Mouse (Mus musculus) thymus, postnatal 10 days (tissue): Measurements from ENCODE around the gene Hist1h2bh.
"Not testable (repeated sequence)": the region's sequence is repeated elsewhere in the genome, so short reads cannot be mapped to it uniquely, and the experiment has no call there.

Experiments
- DNase-seq, 2 experiments: peaks; one replicate each; pipeline ENCODE4 v3.0.0; 2021; ENCODE audit warnings: low spot score in 2 of 2

The Hist1h2bh gene

GRCm38 (mm10) chr13:23573898-23574524, 30.8 kb upstream of the Hist1h2bh start, which contains the start of the genes Hist1h2bf and Hist1h2ad:
Gene Hist1h2bf, minus strand, starts transcription at chr13:23574196.
Gene Hist1h2ad, plus strand, starts transcription at chr13:23574381.
- peak; percentile 88 to 93 for DNase-seq

- not testable (repeated sequence) for DNase-seq
Observed at GRCm38 (mm10) chr13:23573034-23573897, 30.1 kb upstream of the Hist1h2bh start.

DNA sequence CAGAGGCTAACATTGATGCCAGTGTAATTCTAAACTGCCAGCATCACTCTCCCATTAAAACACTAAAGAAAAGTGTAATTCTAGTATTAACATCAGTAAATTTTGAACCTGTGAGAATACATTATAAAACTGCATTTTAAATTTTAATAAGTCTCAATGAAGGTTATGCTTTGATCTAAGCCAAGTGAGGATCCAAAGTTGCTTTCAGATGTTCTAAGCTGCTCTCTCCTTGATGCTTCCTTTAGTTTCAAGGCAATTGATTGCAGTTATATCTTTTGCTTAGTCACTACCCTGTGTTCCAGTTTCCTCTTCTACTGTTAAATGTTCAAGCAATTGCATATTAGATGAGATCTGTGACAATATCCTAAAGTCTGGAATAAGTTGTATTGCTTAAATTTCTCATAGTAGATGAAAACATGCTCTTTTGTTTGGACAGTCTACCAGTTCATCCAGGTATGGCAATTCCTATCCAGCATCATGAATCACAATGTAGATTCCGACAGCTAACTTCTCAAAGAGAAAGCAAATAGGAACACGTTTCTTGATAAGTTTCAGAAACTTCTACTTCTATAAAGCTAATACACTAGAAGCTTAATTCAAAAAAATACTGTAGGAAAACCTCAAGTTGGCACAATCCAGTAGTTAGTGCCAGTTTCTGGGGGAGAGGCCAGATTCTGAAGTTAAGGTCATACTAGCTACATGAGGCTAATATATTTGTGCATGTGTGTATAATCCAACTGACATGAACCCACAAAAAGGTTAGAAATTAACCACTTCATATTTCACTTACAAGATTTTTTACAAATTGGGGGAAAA, 29.2 kb upstream of the Hist1h2bh start:
- DNase-seq: no peak

DNA sequence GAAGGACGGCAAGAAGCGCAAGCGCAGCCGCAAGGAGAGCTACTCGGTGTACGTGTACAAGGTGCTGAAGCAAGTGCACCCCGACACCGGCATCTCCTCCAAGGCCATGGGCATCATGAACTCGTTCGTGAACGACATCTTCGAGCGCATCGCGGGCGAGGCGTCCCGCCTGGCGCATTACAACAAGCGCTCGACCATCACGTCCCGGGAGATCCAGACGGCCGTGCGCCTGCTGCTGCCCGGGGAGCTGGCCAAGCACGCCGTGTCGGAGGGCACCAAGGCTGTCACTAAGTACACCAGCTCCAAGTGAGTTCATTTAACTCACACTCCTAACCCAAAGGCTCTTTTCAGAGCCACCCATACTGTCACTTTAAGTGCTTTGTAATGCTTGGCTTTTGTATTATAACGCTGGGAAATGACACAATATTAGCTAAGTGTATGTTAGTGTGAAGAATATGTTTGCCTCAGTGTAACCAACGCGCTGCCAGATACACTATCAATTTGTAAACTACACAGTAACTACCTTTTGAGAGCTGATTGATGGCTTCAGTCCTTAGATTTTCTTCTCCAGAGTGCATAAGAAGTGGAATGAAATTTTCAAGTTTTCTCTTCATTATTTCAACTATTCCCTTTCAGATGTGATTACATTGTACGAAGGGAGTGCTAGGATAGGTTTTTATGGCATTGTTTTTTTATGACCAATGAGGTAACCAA, 28.5 kb upstream of the Hist1h2bh start:
- DNase-seq: not testable (repeated sequence)

DNA sequence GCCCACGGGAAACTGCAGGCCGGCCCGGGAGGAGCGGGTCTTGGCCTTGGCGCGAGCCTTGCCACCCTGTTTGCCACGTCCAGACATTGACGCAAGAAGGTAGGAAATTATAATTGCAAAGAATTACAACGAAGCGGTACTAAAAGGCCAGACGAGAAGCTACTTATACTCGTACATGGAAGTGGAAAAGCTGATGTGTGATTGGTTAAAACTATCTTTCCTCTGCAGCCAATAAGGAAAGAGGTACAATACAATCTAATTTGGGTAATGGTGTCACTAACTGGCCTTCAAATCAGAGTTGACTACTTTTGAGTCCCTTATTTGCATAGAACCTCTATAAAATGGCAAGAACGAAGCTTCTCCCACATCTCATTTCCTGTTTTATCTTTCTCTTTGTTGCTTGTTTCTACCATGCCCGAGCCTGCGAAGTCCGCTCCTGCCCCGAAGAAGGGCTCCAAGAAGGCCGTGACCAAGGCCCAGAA, 27.9 kb upstream of the Hist1h2bh start, which contains the start of the genes Hist1h2ae and Hist1h2bg:
Gene Hist1h2ae, minus strand, starts transcription at position 199 of the 482 bp plus-strand sequence.
Gene Hist1h2bg, plus strand, starts transcription at position 375 of the 482 bp plus-strand sequence.
- peak; percentile 76 to 78 for DNase-seq

DNA sequence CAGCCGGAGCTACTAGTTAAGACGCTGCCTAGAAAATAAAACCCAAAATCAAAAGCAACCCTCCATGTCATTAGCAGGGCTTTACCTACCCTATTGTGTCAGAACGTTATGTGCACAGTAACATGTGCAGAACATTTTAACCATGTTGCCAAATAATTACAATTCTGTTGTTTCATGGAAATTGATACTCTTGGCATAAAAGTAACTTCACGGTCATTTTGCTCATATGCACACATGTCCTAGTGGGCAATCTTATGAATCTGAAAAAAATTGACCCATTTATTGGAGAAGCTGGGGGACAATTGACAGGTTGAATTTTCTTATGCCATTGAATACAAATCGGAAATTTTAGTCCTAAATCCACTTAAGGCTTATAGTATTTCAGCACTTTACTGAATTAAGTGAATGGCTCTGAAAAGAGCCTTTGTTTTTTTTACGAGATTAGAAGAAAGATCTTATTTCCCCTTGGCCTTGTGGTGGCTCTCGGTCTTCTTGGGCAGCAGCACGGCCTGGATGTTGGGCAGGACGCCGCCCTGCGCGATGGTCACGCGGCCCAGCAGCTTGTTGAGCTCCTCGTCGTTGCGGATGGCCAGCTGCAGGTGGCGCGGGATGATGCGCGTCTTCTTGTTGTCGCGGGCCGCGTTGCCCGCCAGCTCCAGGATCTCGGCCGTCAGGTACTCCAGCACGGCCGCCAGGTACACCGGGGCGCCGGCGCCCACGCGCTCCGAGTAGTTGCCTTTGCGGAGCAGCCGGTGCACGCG, 27.2 kb upstream of the Hist1h2bh start:
- not testable (repeated sequence) for DNase-seq

DNA sequence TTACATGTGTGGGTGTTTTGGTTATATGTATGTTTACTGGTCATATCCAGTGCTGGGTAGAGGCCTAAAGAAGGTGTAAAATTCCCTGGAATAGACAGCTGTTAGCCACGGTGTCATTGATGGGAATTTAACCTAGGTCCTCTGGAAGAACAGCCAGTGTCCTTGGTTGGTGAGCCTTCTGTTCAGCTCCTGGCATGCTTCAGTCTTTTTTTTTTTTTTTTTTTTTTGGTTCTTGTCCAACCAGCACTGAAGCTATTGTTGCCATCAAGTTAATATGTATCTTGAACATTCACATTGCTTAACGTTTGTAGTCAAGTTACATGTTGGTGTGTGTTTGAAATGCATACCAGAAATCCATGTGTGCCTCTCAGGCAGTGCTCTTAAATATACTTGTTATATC, 21.3 kb upstream of the Hist1h2bh start:
- DNase-seq: no peak

DNA sequence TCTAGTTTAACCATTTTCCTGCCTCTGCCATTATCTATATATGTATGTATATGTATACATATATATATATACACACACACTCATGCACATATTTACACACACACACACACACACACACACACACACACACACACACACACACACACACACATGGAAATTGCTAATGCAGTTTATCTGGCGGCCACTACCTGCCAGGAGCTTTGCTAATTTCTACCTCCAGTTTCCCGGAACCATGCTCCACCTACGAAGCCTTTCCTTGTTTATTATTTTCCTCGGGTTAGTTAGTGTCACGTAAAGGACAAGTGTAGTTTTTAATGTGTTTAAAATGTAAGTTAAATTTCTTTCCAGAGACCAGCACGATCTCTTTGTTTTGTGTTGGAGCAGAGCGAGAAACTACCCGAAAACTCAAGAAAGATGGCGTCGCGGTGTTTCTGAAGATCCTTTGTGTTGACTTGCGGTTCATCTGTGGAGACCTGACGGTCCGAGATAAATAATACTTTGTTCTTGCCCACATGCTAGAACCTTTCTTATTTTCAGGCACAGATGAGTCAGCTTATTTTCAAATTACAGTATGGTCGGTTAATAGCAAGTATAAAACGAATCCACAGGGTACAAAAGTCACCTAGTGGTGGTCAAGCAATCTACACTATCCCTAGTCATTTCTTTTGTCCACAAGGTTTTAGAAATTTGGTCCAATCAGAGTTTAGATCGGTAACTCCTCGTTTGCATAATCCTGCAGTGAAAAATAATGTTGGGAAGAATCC, 19.7 kb upstream of the Hist1h2bh start:
- peak in 1 of 2 experiments; percentile 26 for DNase-seq

DNA sequence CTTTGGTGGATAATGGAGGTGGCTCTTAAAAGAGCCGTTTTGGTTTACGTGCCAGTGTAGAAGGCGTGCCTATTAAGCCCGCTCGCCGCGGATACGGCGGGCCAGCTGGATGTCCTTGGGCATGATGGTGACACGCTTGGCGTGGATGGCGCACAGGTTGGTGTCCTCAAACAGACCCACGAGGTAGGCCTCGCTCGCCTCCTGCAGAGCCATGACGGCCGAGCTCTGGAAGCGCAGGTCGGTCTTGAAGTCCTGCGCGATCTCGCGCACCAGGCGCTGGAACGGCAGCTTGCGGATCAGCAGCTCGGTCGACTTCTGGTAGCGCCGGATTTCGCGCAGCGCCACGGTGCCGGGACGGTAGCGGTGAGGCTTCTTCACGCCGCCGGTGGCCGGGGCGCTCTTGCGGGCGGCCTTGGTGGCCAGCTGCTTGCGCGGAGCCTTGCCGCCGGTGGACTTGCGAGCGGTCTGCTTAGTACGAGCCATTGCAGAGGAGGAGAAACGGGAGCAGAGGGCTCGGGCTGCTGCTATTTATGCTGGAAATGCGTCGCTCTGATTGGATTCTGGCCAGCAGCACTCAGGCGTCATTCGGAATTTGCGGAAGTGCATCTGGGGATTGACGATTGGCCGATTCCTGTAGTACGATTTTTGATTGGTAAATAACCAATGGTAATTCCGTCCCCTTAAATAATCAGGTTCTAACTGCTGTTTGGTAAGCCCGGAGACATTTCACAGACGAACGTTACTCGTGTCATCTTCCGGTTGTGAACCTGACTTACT, 18.9 kb upstream of the Hist1h2bh start, which contains the start of gene Hist1h3e:
Gene Hist1h3e, minus strand, starts transcription at position 487 of the 777 bp plus-strand sequence.
- DNase-seq: peak; percentile 89 to 90

DNA sequence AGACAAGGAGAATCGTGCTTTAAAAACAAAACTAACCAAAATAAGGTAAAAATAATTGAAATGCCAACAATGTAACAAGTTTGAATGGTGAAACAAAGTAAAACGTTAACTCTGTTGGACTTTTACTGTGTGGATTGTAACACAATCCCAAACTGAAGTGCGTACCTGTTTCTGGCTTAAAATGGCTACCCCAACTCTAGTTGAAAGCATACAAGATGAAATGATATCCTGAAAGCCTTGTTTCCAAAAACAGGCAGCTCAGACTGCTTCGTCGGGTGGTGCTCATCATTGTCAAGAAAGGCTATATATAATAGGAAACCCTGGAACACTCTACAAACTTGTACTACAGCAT, 18.3 kb upstream of the Hist1h2bh start:
- not testable (repeated sequence) for DNase-seq

GRCm38 (mm10) chr13:23560699-23561098, 17.5 kb upstream of the Hist1h2bh start:
- DNase-seq: not testable (repeated sequence)

- no peak for DNase-seq
Observed at GRCm38 (mm10) chr13:23556906-23557305, 13.7 kb upstream of the Hist1h2bh start.

DNA sequence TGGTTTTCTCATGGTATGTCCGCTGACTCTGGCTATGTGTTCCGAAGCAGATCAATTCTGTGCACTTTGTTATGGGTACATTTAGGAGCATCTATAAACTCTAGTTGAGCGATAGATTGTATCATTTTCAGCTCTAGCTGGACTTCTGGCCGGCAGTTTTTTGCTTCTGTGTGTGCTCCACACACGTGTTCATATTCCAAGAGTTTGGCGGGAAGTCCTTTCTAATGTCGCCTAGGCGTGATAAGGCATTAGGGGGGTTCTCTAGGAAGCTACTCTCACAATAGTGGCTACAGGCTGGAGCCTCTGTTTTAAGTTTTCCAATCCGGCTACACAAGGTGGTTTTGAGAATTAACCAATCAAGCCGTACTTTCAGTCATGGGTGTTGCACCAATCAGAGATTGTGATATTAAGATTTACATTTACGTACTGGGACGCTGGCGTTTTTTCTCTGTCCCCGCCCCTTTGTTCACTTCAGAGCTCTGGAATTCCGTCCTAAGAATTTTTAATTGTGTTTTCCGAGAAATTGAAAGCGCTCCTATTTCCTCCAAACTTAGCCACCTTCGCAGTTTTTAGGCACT, 12.7 kb upstream of the Hist1h2bh start:
- peak; percentile 68 to 75 for DNase-seq

DNA sequence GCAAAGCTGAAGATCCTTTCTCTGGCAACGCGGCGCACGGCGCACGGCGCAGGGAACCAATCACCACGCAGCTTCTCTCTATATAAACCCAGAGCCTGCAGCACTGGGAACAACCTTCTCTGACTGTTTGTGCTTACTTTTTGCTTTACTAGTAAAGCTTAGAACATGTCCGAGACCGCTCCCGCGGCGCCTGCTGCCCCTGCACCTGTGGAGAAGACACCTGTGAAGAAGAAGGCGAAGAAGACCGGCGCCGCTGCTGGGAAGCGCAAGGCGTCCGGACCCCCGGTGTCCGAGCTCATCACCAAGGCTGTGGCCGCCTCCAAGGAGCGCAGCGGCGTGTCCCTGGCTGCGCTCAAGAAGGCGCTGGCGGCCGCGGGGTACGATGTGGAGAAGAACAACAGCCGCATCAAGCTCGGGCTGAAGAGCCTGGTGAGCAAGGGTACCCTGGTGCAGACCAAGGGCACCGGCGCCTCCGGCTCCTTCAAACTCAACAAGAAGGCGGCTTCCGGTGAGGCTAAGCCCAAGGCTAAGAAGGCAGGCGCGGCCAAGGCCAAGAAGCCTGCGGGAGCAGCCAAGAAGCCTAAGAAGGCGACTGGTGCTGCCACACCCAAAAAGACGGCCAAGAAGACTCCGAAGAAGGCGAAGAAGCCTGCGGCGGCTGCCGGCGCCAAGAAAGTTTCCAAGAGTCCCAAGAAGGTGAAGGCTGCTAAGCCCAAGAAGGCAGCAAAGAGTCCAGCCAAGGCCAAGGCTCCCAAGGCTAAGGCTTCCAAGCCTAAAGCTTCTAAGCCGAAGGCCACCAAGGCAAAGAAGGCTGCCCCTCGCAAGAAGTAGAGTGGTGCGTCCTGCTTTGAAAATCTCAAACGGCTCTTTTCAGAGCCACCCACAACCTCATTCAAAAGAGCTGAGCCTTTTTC, 12.0 kb upstream of the Hist1h2bh start:
- peak; percentile 93 to 94 for DNase-seq

DNA sequence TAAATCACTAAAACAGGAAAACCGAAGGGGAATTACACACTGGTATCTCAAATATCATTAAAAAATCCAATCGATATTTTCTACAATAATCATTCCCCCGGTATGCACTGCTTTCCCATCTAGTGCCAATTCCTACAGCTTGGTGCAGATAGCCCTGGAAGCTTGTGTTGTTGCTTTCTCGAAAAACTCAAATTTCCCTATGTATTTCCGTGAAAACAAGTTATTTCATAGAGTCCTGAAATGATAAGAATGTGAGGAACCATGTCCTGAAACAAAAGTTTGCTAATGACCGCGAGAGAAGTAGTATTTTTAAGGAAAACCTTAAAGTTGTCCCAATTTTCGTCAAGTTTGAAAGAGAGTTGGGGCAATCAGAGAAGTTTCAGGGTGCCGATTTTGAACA, 11.2 kb upstream of the Hist1h2bh start:
- no peak for DNase-seq

DNA sequence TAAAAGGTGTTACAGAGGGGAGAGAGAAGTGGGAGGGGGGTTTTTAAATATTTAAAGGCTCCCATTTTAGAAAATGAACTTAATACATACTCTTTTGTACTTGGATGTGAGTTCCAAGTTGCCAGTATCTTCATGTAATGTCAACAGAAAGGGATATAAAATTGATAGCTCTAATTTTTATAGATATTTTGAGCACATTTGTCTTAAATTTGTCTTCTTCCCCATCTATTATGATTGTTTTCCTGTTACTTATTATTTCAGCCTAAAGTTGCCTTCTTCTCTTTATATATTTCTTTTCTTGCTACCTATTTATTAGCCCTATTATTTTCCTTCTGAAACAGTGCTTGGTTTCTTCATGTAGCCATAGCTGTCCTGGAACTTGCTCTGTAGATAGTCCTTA, 9.8 kb upstream of the Hist1h2bh start, which contains the start of gene Hist1h1d:
Gene Hist1h1d, plus strand, starts transcription at position 301 of the 400 bp plus-strand sequence.
- DNase-seq: no peak
